Mouse (Mus musculus): Measurements from ENCODE around the gene Map3k3.
"Not testable (repeated sequence)": the region's sequence is repeated elsewhere in the genome, so short reads cannot be mapped to it uniquely, and the experiment has no call there.

Map3k3 gene

DNA sequence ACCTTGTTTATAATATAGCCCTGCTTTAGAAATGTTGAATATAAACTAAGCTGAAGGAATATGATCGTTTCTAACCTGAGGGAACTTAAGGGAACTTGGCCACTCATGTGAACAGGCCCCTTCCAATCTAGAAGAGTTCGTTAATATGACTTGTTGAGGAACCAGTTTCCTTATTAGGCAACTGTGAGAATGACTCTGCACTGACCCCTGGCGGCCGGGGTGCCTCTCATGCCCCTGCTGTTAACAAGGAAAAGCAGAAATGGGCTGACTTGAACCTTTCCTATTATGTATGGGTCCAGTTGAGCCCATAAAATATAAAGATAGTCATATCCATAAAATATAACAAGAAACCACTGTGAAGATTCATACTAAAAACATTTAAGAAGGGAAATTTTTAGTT lies 8.1 kb upstream of the Map3k3 start:
- no peak for DNase-seq (ENCODE audit: low read depth, low spot score)

DNA sequence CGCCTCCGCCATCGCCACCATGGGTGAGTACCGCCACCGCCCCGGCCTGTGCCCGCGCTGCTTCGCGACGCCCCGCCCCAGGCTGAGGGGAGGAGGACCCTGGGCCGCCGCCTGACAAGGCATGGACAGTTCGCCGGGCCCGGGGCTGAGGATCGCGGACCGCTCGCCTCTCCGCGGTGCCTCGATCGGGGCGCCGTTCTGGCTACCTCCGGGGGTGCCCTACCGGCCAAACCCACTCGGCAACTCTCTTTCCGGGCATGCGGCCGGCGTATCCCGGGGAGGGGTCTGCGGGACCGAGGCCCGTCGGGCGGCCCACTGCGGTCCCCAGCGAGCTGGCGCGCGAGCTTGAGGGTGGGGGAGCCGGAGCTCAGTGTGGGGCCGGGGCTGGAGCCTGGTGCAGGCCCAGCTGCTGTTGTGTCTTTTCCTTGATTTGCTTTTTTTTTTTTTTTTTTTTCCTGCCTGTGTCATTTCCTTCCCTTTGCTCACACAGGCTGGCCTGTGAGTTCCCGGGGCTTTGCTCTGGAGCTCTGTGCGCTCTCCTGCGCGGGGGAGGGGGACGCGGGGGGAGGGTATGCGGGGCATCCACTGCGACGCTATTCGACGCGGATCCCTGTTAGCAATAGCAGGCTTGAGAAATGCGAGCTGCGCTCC lies 623 bp downstream of the Map3k3 start:
- no peak for DNase-seq (ENCODE audit: low read depth, low spot score)

DNA sequence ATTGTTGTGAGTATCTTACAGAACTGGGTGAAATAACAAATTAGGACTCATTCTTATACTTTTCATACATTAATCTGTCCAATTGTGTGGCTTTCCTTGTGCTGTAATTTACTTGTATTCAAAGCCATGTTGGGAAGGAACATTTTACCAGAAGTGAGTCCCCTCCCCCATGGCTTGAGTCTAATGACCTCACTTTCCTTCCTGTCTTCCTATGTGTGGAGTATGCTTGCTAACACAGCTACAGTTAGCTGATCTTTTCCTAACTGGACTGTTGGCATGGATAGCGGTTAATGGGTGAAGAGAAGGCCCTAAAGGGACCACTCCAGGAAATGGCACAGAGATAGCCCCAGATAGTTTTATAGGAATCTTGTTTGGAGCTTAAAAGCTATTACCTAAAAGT lies 13.8 kb downstream of the Map3k3 start:
- no peak for DNase-seq (ENCODE audit: low read depth, low spot score)

DNA sequence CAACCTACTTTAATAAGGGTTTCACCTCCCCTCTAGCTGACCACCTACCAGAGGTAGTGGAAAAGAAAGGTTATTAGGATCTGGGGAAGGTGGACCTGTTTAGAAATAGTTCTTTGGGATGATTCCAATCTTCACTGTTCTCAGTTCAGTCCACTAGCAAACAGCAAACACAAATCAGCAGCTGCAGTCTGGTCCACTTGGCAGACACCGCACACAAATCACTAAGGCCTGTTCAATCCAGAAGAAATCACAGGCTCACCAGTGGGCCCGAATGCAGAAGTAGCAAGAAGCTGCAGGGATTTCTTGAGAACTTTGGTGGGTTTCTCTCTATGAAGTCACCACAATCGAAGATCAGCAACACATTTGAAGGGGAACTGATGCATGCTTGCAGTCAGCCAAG lies 18.5 kb downstream of the Map3k3 start:
- DNase-seq (ENCODE audit: low read depth, low spot score): no peak

DNA sequence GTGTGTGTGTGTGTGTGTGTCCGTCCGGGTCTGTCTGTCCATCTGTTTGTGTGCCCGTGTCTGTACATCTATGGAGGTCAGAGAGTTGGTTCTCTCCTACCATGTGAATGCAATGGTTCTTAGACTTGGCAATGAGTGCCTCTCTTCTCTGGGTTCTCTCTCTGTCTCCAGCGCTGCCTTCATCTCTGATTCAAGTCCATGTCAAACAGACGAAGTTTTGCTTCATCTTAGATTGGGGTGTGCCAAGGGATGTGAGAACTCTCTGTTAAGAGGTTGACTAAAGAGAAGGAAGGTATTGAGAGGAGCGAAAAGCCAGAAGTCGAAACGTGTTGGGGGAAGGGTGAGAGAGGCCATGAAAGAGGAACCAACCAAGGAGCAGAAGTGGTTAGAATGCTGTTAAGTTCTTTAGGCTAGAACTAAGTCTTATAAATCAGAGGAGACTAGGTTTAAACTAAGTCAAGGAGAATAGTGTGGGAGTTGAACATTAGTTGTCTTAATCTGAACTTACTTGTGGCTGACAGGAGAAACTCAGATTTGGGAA lies 21.7 kb downstream of the Map3k3 start:
- no peak for DNase-seq (ENCODE audit: low read depth, low spot score)

DNA sequence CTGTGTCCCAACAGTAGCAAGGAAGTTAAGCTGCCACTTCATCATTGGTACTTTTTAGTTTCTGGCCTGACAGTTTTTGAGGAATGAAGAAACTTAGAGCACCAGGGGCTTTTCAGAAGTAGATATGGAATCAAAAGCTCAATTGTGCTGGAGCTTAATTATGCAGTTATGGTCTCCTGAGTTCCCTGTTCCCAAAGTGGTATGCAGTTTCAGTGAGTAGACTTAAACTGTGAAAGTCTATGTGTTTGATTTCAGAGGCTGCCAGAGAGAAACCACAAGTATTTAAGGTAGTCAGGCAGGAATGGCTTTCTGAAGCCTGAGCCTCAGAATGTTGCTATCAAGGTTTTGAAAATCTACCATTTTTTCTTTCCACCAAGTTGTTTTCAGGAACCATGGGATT lies 27.3 kb downstream of the Map3k3 start:
- DNase-seq (ENCODE audit: low read depth, low spot score): no peak

DNA sequence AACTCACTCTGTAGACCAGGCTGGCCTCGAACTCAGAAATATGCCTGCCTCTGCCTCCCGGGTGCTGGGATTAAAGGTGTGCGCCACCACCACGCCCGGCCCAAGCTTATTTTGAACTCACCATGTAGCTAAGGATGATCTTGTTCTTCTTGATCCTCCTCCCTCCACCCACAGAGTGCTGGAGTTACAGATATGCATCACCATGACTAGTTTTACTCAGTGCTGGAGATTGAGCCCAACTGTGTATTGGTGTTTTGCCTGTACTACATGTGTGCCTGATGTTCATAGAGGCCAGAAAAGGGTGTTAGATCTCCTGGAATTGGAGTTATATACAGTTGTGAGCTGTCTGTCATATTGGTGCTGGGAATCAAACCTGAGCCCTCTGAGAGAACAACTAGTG lies 37.8 kb downstream of the Map3k3 start:
- DNase-seq (ENCODE audit: low read depth, low spot score): no peak

DNA sequence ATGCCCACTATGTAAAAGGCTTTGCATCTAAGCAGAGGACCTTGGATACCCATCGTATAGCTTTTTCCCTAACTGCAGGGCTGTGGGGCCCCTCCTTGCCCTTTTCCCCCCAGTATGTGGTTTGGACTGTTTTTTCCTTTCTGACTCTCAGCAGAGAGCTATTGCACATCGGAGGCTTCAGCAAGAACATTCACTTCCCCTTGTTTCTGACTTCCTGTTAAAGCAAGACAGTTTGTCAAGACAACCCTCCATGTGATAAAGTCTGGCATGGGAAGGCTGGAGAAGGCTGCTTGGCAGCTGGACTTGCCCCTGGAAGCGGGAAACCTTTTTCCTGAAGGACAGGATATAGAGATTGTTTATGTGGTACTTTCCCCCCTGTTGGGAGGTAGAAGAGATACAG lies 38.3 kb downstream of the Map3k3 start:
- peak; percentile 24 for DNase-seq (ENCODE audit: low read depth, low spot score)

DNA sequence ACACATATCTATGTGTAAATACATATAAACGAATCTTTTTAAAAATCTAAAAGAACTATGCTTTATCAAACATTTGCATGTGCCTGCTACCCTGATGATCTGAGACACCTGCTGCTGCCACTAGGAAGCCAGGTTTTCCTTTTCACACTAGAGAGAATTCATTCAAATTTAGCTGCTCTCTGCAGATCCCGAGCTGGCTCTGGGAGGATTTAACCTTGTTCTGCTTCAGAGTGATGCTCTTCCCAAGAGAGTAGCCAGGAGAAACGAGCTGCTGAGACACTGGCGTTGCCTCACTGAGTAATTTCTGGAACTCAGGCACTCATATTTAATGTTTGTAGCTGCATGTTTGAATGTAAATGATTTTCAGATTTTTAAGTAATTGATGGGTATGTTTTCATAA lies 40.4 kb downstream of the Map3k3 start:
- no peak for DNase-seq (ENCODE audit: low read depth, low spot score)

DNA sequence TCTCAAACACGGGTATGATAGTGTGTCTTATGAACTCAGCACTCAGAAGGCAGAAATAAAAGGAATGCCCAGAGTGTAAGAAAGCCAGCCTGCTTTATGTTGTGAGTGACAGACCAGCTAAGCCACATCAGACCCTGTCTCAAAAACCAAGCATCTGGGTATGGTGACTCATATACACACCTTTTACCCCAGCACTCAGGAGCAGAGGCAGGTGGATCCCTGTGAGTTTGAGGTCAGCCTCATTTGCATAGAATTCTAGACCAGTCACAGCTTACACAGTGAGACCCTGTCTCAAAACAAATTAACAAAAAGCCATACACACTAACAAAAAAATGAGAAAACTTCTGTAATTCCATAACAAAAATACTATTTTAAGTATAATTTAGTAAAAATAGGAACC lies 41.4 kb downstream of the Map3k3 start:
- no peak for DNase-seq (ENCODE audit: low read depth, low spot score)

DNA sequence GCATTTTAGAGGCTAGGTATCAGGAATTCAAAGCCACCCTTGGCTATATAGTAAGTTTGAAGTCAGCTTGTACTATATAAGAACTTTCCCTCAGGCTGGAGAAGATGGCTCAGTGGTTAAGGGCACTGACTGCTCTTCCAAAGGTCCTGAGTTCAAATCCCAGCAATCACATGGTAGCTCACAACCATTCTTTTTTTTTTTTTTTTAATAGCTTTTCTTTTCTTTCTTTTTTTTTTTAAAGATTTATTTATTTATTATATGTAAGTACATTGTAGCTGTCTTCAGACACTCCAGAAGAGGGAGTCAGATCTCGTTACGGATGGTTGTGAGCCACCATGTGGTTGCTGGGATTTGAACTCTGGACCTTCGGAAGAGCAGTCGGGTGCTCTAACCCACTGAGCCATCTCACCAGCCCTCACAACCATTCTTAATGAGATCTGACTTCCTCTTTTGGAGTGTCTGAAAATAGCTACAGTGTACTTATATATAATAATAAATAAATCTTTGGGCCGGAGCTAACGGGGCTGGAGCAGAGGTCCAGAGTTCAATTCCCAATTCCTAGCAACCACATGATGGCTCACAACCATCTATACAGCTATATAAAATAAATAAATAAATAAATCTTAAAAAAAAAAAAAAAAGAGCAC lies 42.4 kb downstream of the Map3k3 start:
- not testable (repeated sequence) for DNase-seq (ENCODE audit: low read depth, low spot score)

DNA sequence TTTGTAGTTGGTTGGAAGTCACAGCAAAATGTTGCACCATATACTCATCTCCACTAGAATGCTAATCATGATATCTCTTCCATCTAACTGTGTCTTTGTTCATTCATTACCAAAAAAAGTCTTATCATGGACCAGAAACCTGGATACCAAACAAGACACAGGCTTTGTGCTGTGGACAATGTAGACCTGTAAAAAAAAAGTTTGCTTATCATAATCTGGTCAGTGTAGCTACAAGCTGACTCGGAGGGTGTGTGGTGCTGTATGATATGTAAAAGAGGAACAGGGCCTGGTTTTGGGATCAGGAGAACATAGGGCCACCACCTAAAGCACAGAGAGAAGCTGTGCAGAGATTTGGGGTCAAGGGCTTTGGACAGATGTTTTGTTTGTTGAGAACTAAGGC lies 45.1 kb downstream of the Map3k3 start:
- DNase-seq (ENCODE audit: low read depth, low spot score): no peak

DNA sequence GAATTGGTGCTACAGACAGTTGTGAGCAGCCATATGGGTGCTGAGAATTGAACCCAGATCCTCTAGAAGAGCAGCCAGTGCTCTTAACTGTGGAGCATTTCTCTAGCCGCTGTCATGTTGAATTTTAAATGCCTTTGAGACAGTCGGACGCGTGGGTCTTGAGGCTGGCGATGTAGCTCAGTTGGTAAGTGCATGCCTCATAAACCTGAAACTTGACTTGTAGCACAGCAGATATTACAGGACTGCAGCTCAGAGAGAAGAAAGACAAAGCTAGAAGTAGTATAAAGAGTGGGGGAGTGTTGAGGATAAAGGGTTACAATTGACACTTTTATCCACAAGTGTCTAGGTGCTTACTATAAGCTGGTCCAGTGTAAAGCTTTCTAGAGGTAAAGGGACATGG lies 48.1 kb downstream of the Map3k3 start:
- no peak for DNase-seq (ENCODE audit: low read depth, low spot score)

DNA sequence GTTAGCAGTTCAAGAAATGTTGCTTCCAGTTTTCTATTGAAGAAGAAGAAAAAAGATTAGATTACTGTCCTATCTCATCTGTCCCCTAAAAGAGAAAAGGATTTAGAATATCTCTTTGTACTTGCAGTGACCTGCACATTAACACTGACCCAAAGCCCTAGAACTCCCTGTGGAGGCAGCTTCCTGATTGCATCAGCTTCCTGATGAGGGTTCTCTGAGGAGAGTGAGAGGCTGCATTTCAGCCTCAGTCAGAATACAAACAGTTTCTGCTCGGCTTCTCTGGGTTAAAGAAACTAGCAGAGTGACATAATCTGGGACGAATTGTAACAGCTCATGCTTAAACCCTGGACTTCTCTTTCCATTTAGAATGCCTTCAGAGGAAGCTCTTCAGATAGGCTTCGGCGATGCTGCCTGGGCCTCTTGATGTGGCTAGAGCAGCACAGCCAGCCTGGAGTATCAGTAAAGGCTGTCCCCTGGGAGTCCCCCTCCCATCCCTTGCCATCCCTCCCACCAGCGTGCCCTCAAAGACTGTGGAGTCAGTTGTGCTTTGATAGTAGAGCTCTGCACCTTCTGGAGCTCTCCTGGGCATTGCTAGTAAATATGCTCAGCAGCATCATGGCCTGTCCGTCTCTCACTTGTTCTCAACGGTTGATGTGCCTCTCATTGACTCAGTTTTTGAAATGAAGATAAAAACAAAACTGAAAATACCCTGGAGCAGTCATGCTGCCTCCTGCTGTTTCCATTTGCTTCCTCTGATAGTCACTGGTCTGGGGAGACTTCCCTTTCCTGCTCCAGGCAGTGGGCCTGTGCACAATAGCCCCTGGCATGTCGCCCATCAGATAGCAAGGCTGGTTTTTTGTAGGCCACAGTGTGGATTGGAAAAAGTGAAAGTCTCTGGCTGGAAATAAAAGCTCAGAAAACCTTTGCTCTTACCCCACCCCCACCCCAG lies 50.4 kb downstream of the Map3k3 start:
- DNase-seq (ENCODE audit: low read depth, low spot score): no peak

DNA sequence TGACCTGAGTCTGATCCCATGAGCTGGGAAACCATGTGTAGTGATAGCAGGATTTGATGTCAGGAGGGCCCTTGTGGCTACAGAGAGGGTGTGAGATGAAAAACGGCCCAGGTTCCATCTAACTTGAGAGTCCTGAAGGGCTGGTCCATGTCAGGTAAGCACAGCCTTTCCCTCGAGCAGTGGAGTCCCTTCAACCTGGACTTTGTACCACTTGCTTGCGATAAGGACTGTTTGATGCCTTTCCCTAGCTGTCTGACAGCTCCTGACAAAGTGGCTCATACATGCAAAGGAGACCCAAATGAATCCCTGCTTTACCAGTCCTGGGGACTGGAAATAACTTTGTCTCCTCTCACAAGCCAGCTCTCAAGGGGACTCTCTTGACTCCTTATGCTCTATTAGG lies 66.8 kb downstream of the Map3k3 start:
- DNase-seq (ENCODE audit: low read depth, low spot score): no peak

DNA sequence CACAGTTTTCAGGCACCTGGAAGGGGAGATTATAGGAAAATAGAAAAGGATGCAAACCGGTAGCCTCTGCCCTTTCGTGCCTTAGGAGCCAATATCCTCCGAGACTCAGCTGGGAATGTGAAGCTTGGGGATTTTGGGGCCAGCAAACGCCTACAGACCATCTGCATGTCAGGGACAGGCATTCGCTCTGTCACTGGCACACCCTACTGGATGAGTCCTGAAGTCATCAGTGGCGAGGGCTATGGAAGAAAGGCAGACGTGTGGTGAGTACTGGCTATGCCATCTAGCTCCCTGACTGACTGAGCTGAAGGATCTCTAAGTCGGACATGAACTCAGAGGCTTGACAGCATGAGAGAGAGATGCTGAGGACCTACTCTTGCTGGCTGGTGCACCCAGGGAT lies 67.7 kb downstream of the Map3k3 start:
- DNase-seq (ENCODE audit: low read depth, low spot score): peak; percentile 68

DNA sequence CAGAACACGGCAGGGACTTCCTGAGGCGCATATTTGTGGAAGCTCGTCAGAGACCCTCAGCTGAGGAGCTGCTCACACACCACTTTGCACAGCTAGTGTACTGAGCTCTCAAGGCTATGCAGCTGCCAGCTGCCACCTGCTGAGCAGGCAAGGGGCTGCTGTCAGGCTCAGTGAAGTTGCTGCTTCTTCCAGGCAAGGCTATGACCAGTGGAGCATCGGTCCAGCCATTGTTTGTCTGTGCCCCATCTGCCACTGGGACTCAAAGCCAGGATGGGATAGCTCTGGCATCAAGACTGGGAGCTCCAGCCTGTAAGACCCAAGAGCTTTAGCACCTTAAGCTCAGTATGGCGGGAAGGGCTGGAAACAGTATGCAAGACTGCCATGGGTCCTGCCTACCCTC lies 69.7 kb downstream of the Map3k3 start:
- no peak for DNase-seq (ENCODE audit: low read depth, low spot score)

DNA sequence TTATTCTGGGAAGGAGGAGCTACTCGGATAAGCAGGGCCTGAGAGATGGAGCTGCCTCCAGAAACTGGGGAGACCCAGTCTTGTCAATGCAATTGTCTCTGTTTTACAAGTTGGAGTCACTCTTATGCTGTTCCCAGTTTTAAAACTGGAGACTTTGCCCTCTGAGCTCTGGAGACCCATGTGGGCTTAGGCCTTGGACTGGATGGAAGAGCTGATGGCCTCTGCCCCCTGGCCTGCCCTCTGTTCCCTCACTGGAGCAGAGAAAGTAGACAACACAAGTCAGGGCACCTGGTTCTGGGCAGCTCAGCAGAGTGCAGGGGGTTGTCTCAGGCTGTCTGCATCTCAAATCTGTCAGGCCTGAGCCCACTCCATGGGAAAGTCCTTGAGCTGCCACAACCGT lies 70.4 kb downstream of the Map3k3 start:
- no peak for DNase-seq (ENCODE audit: low read depth, low spot score)

DNA sequence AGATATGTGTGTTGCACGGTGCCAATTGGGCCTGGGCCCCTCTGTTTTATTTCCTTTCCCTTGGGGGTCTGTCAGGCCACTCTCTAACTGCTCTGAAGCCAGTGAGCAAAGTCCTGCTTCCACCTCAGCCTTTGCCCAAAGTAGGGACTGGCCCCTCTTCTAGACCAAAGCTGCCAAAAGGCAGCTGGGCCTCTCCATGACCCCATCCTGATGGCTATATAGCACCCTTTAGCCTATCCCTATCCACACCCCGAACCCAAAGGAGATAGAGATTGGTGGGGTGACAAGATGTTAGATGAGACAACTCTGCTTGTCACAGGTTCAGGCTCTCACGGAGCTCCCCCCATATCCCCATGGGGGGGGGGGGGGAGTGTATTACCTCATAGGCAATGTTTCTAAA lies 71.3 kb downstream of the Map3k3 start:
- DNase-seq (ENCODE audit: low read depth, low spot score): no peak

DNA sequence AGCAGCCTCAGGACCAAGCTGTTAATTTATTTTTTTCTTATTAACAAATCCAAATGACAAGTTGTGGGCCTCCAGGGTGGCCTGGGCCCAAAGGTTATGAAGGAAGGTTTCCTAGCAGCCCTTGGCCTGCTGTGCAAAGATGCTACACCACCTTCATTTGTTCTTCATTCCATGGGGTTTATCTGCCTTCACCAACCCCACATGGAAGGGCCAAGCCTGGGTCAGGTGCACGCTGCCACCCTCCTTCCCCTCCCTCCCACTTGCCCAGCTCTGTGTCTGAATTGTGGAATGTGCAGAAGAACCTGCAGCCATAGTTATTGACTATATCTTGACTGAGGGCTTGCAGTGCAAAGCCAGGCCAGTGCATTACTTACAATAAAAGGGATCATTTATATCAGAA lies 71.8 kb downstream of the Map3k3 start:
- DNase-seq (ENCODE audit: low read depth, low spot score): no peak

DNA sequence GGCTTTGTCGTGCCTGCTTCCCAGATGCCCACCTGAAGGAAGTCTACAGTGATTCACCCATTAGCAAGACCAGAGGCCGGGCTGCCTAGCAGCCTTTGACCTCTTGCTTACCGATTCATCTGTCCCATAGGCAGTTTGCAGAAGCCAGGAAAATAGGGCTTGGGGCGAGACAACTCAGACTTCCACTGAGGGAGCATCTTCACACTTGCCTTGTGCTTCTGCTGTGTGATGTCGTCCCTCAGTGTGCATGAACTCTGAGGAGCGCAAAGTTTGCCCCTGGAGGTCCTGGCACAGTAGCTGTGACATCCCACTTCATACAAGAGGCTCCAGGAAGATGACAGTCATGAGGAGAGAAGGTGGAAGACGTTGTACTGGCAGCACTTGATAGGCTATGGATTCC lies 72.7 kb downstream of the Map3k3 start:
- no peak for DNase-seq (ENCODE audit: low read depth, low spot score)
